Mouse (Mus musculus) myocyte (in vitro differentiated cells): ENCODE measurements around the gene Samd4b. TPM values are rescaled to one million over a fixed set of nuclear protein-coding genes. Genes with fewer than 3 reads are reported as not detected.
A peak's percentile ranks its signal among the peaks of the same experiment; 100 is the strongest.

ENCODE experiments used
- H3K27me3 ChIP-seq: one replicate; pipeline ENCODE4 v1.6.1; 2011; ENCODE audit not compliant: control insufficient read depth, insufficient read depth, insufficient read length
- H3K36me3 ChIP-seq: one replicate; pipeline ENCODE4 v1.6.1; 2011; ENCODE audit not compliant: control insufficient read depth, insufficient read depth
- H3K4me2 ChIP-seq: one replicate; pipeline ENCODE4 v1.6.1; 2011; ENCODE audit warnings: low read depth, control low read depth
- H3K4me3 ChIP-seq: one replicate; pipeline ENCODE4 v1.5.1; 2011; ENCODE audit warnings: mild to moderate bottlenecking, control low read depth, moderate library complexity
- H3K79me2 ChIP-seq: one replicate; pipeline ENCODE4 v1.6.1; 2011; ENCODE audit not compliant: control insufficient read depth, insufficient read depth
- H3ac ChIP-seq: one replicate; pipeline ENCODE4 v1.6.1; 2011; ENCODE audit not compliant: control insufficient read depth, insufficient read length
- CEBPB ChIP-seq: IDR thresholded peaks from 2 replicates; pipeline ENCODE4 v1.6.1; 2011; ENCODE audit warnings: mild to moderate bottlenecking, moderate library complexity; ENCODE audit not compliant: poor library complexity, insufficient read depth, severe bottlenecking
- E2F4 ChIP-seq: IDR thresholded peaks from one replicate; pipeline ENCODE4 v1.6.1; 2011; ENCODE audit warnings: mild to moderate bottlenecking, control low read depth, moderate library complexity; ENCODE audit not compliant: insufficient read depth
- MAX ChIP-seq: IDR thresholded peaks from one replicate; pipeline ENCODE4 v1.6.1; 2011; ENCODE audit warnings: low read depth, mild to moderate bottlenecking, control low read depth
- MYOD1 ChIP-seq, 3 experiments: IDR thresholded peaks; one replicate each; pipeline ENCODE4 v1.6.1; 2011; ENCODE audit warnings: control low read depth in 2 of 3, low read depth in 2 of 3, mild to moderate bottlenecking in 2 of 3, moderate library complexity in 1 of 3; ENCODE audit not compliant: insufficient read length in 2 of 3, control insufficient read depth in 1 of 3
- MYOG ChIP-seq, 3 experiments: IDR thresholded peaks; one replicate each; pipeline ENCODE4 v1.6.1; 2011; ENCODE audit warnings: control low read depth in 2 of 3, low read depth in 2 of 3, mild to moderate bottlenecking in 2 of 3; ENCODE audit not compliant: insufficient read length in 2 of 3, control insufficient read depth in 1 of 3, insufficient read depth in 1 of 3
- POLR2A ChIP-seq: IDR thresholded peaks from one replicate; pipeline ENCODE4 v1.6.1; 2011; ENCODE audit warnings: low read depth, mild to moderate bottlenecking, control low read depth, moderate library complexity; ENCODE audit not compliant: insufficient read length
- POLR2AphosphoS2 ChIP-seq: IDR thresholded peaks from one replicate; pipeline ENCODE4 v1.6.1; 2011; ENCODE audit warnings: low read depth, control low read depth; ENCODE audit not compliant: insufficient read length
- REST ChIP-seq: IDR thresholded peaks from one replicate; pipeline ENCODE4 v1.6.1; 2011; ENCODE audit warnings: mild to moderate bottlenecking, control low read depth, moderate library complexity; ENCODE audit not compliant: insufficient read depth, insufficient read length
- SRF ChIP-seq: IDR thresholded peaks from one replicate; pipeline ENCODE4 v1.6.1; 2011; ENCODE audit warnings: low read depth; ENCODE audit not compliant: control insufficient read depth, insufficient read length
- TCF12 ChIP-seq: IDR thresholded peaks from one replicate; pipeline ENCODE4 v1.6.1; 2011; ENCODE audit warnings: mild to moderate bottlenecking, control low read depth; ENCODE audit not compliant: poor library complexity, insufficient read depth, severe bottlenecking
- TCF3 ChIP-seq: IDR thresholded peaks from one replicate; pipeline ENCODE4 v1.6.1; 2011; ENCODE audit warnings: low read depth, control low read depth; ENCODE audit not compliant: insufficient read length
- USF1 ChIP-seq: IDR thresholded peaks from one replicate; pipeline ENCODE4 v1.6.1; 2011; ENCODE audit warnings: low read depth, mild to moderate bottlenecking, control low read depth, moderate library complexity
- polyA plus RNA-seq: library from polyadenylated mRNA; unstranded; fragments of >200 nt; fragmentation: generic; extraction: Trizol; gene quantifications from one replicate; pipeline ENCODE4 v1.2.1, GENCODE M21; 2012; ENCODE audit warnings: missing spikeins

Samd4b gene
- polyA plus RNA-seq, 1 experiment, result 29.4 TPM

DNA sequence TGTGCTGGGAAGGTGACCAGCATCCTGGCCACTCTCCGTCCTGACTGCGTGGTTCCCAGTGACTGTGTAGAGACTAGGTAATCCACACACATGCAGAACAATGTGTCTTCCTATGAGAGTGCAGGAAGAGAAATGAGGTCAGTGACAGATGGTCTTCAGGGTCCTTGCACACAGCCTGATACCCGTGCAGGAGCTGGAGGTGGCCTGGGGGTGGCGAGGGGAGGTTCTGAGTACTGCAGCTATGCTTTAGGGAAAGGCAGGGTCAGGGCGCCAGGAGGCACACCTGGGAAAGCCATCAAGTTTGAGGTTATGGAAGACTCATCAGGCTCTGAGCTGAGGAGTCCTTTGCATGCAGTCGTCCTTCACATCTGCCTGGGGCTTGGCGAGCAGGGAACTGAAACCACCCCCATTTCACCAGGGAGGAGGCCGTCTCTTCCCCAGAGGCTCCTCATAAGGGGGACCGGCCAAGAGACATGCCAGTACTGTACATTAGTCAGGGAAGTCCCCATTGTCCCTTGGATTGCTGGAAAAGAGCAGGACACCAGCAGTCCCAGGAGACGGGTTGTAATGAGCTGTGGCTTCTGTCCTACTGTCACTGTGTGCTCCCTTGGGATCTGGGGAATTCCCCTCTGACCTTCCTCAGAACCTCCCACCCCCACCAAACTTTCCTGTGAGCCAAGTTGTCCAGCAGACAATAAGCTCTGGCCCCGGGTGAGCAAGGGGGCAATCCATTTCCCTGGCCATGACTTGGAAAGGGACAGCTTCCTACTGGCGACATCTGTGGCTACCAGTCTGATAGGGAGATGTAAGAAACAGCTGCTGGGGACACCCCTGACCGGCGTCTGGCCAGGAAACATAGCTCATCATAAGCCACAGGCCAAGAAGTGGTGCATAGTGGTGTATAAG, 4.5 kb downstream of the Samd4b start:
- Histone ChIP-seq H3ac (no peak overlapping the region), H3K36me3 (no peaks in the 10 kb centered on the region), H3K4me2 (peak overlapping the region; percentile 30), H3K4me3 (no peak overlapping the region), H3K79me2 (peaks cover 86% of the 10 kb centered on the region), H3K27me3 (no peaks in the 10 kb centered on the region)
- TF ChIP-seq E2F4 (no peak), REST (no peak), TCF3 (no peak), MYOD1 (IDR thresholded peaks at IDR 0.05; ENCODE audit: control insufficient read depth in 1 of 3, insufficient read length in 2 of 3, low read depth in 2 of 3) (peak; percentile 35 to 73 (median 52)), MYOG (IDR thresholded peaks at IDR 0.05; ENCODE audit: control insufficient read depth in 1 of 3, insufficient read depth in 1 of 3, insufficient read length in 2 of 3, low read depth in 2 of 3) (peak in 2 of 3 experiments; percentile 15 to 73), TCF12 (no peak), SRF (no peak)

DNA sequence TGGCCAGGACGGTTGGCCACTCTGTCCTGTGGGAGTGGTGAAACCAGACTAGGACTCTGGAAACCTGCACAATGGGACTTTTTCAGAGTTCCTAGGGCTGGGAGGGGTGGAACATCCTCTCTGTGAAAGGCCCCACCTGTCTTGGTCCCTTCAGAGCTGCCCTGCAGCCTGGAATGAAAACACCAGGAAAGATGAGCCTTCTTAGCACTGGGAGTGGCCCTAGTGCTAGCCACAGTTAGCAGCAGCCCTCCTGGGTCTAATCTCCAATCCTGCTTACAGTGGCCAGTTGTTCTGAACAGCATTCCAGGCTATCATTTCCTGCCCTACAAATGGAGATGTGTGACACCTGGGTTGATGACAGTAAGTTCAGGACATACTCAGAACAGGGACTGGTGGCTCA, 6.1 kb downstream of the Samd4b start:
- H3K4me3 ChIP-seq, result no peak overlapping the region
- H3K79me2 ChIP-seq, result peaks cover 81% of the 10 kb centered on the region
- no peak overlapping the region for H3K4me2 ChIP-seq
- no peak overlapping the region for H3ac ChIP-seq
- no peaks in the 10 kb centered on the region for H3K27me3 ChIP-seq
- TF ChIP-seq E2F4 (no peak), SRF (no peak), MAX (no peak), TCF12 (peak; percentile 16), TCF3 (no peak), CEBPB (no peak), POLR2AphosphoS2 (no peak), MYOG (IDR thresholded peaks at IDR 0.05; ENCODE audit: control insufficient read depth in 1 of 3, insufficient read depth in 1 of 3, insufficient read length in 2 of 3, low read depth in 2 of 3) (peak in 2 of 3 experiments; percentile 33 to 72), MYOD1 (IDR thresholded peaks at IDR 0.05; ENCODE audit: control insufficient read depth in 1 of 3, insufficient read length in 2 of 3, low read depth in 2 of 3) (peak in 2 of 3 experiments; percentile 14 to 50), POLR2A (no peak), USF1 (no peak), REST (no peak)
- H3K36me3 ChIP-seq, result no peaks in the 10 kb centered on the region

DNA sequence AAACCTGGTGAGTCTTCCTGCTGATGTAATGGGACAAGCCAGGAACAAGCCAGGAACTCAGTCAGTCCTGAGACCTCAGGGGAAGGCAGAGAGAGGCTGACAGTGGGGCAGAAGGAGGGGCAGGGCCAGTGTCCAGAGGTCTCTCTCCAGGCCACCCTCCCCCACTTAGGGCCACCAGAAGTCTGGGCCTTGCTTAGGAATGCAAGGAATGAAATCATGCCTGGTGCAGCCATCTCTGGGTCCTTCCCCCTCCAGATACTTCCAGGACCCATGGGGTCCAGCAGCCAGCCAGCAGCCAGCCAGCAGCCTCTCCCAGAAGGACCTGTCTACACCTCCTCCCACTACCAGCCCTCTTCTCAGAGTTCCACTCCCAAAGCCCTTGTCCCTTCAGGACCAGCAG, 10.3 kb downstream of the Samd4b start:
- Histone ChIP-seq H3K36me3 (no peaks in the 10 kb centered on the region), H3K4me2 (peak overlapping the region; percentile 28), H3K4me3 (no peak overlapping the region), H3K79me2 (peaks cover 71% of the 10 kb centered on the region), H3K27me3 (no peaks in the 10 kb centered on the region), H3ac (peak overlapping the region; percentile 13)
- TF ChIP-seq SRF (no peak), MYOG (IDR thresholded peaks at IDR 0.05; ENCODE audit: control insufficient read depth in 1 of 3, insufficient read depth in 1 of 3, insufficient read length in 2 of 3, low read depth in 2 of 3) (peak in 1 of 3 experiments; percentile 19)

DNA sequence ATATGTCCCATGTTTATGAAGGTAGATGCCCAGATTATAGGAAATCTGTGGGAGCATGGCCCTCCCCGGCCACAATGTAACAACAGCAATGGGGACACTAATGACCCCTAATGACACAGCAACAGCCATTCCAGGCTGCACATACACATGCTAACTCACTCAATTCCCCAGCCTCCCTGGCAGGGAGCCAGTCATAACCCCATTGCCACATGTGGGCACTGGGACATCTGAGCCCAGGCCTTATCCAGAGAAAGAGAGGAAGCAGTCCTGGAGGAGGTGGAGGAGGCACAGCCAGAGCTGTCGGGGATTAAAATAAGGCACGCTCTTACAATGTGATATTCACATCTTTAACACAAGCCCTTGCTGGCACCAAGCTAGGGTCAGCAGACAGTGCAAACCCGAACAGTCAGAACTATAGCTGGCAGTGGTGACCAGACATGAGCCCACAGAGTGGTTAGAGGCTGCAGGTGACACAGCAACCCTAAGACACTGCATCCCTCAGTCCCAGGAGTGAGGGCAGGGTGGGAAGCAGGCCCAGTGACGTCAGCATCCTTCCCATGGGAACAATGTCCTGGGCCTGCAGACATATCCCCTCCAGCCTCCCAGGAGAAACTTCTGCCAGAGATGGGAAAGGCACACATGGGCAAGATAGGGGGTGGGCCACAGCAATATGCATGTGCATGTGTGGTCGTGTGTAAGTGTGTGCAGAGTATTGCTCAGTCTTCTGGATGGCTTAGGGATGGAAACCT, 11.1 kb downstream of the Samd4b start:
- H3ac ChIP-seq, result peak overlapping the region; percentile 13
- H3K27me3 ChIP-seq, result no peaks in the 10 kb centered on the region
- H3K4me2 ChIP-seq, result peak overlapping the region; percentile 28
- TF ChIP-seq POLR2A, result no peak
- TF ChIP-seq REST, result no peak
- TF ChIP-seq TCF12, result no peak
- TF ChIP-seq E2F4, result no peak
- no peak for TF ChIP-seq USF1
- no peak for TF ChIP-seq POLR2AphosphoS2
- TF ChIP-seq MAX, result no peak
- no peak for TF ChIP-seq CEBPB
- TF ChIP-seq MYOD1 (IDR thresholded peaks at IDR 0.05; ENCODE audit: control insufficient read depth in 1 of 3, insufficient read length in 2 of 3, low read depth in 2 of 3), result no peak
- TF ChIP-seq TCF3, result no peak
- no peak for TF ChIP-seq MYOG (IDR thresholded peaks at IDR 0.05; ENCODE audit: control insufficient read depth in 1 of 3, insufficient read depth in 1 of 3, insufficient read length in 2 of 3, low read depth in 2 of 3)
- TF ChIP-seq SRF, result no peak
- H3K4me3 ChIP-seq, result no peak overlapping the region
- H3K79me2 ChIP-seq, result peaks cover 73% of the 10 kb centered on the region
- no peaks in the 10 kb centered on the region for H3K36me3 ChIP-seq
